Mouse (Mus musculus) C2C12 (cell line): ENCODE measurements around the gene Rgs9. TPM values are rescaled to one million over a fixed set of nuclear protein-coding genes. Genes with fewer than 3 reads are reported as not detected.

Source experiments
- H3K27me3 ChIP-seq: one replicate; pipeline ENCODE4 v1.6.1; 2011; ENCODE audit not compliant: control insufficient read depth, insufficient read depth, insufficient read length
- H3K36me3 ChIP-seq: one replicate; pipeline ENCODE4 v1.6.1; 2011; ENCODE audit not compliant: control insufficient read depth, insufficient read depth
- H3K4me3 ChIP-seq: one replicate; pipeline ENCODE4 v1.5.1; 2011; ENCODE audit warnings: mild to moderate bottlenecking, control low read depth; ENCODE audit not compliant: poor library complexity, insufficient read depth, severe bottlenecking
- H3K79me2 ChIP-seq: one replicate; pipeline ENCODE4 v1.6.1; 2011; ENCODE audit not compliant: control insufficient read depth, insufficient read depth
- H3K79me3 ChIP-seq: one replicate; pipeline ENCODE4 v1.6.1; 2011; ENCODE audit warnings: low read depth, control low read depth
- H3ac ChIP-seq: one replicate; pipeline ENCODE3; 2011; ENCODE audit warnings: low read depth; ENCODE audit not compliant: control insufficient read depth, insufficient read length
- CEBPB ChIP-seq: IDR thresholded peaks from one replicate; pipeline ENCODE4 v1.6.1; 2011; ENCODE audit warnings: low read depth, mild to moderate bottlenecking, control low read depth, moderate library complexity
- CTCF ChIP-seq: IDR thresholded peaks from one replicate; pipeline ENCODE4 v1.5.1; 2011; ENCODE audit not compliant: control insufficient read depth, insufficient read depth, insufficient read length
- FOSL1 ChIP-seq: IDR thresholded peaks from one replicate; pipeline ENCODE4 v1.8.0; 2011; ENCODE audit warnings: mild to moderate bottlenecking, low read length; ENCODE audit not compliant: poor library complexity, insufficient read depth, severe bottlenecking
- MAX ChIP-seq: IDR thresholded peaks from one replicate; pipeline ENCODE4 v1.6.1; 2011; ENCODE audit warnings: mild to moderate bottlenecking, control low read depth
- MYOD1 ChIP-seq: IDR thresholded peaks from one replicate; pipeline ENCODE4 v1.6.1; 2011; ENCODE audit warnings: low read depth; ENCODE audit not compliant: control insufficient read depth, insufficient read length
- MYOG ChIP-seq: IDR thresholded peaks from one replicate; pipeline ENCODE4 v1.6.1; 2011; ENCODE audit not compliant: control insufficient read depth, insufficient read length; ENCODE audit errors: extremely low read depth
- USF1 ChIP-seq: IDR thresholded peaks from one replicate; pipeline ENCODE4 v1.6.1; 2011; ENCODE audit warnings: low read depth, mild to moderate bottlenecking, control low read depth, moderate library complexity
- polyA plus RNA-seq: library from polyadenylated mRNA; unstranded; fragments of >200 nt; fragmentation: generic; extraction: Trizol; gene quantifications from one replicate; pipeline ENCODE4 v1.2.1, GENCODE M21; 2012; ENCODE audit warnings: missing spikeins

The Rgs9 gene
- polyA plus RNA-seq, 1 experiment, result 0.02 TPM

- Histone ChIP-seq H3K79me3 (no peaks in the 10 kb centered on the region), H3K4me3 (no peak overlapping the region)
- no peak for TF ChIP-seq USF1
- no peak for TF ChIP-seq FOSL1
- no peak for TF ChIP-seq CTCF
- TF ChIP-seq CEBPB, result no peak
- TF ChIP-seq MYOG, result no peak
- TF ChIP-seq MAX, result no peak
- TF ChIP-seq MYOD1, result no peak
Observed at GRCm38 (mm10) chr11:109269662-109270341, 28.1 kb downstream of the Rgs9 start.

GRCm38 (mm10) chr11:109269283-109269661 is 28.7 kb downstream of the Rgs9 start:
- Histone ChIP-seq H3ac (no peak overlapping the region), H3K79me3 (no peaks in the 10 kb centered on the region), H3K27me3 (no peaks in the 10 kb centered on the region), H3K79me2 (no peaks in the 10 kb centered on the region), H3K36me3 (no peaks in the 10 kb centered on the region), H3K4me3 (no peak overlapping the region)
- TF ChIP-seq MYOG (no peak), MYOD1 (no peak), FOSL1 (no peak), USF1 (no peak), CEBPB (no peak), CTCF (no peak), MAX (no peak)

More at GRCm38 (mm10) chr11:109269662-109270341, 28.1 kb downstream of the Rgs9 start:
- Histone ChIP-seq H3ac (no peak overlapping the region), H3K27me3 (no peaks in the 10 kb centered on the region), H3K79me2 (no peaks in the 10 kb centered on the region), H3K36me3 (no peaks in the 10 kb centered on the region)

GRCm38 (mm10) chr11:109266161-109266910 is 31.6 kb downstream of the Rgs9 start:
- TF ChIP-seq CTCF, result no peak
- no peak for TF ChIP-seq MYOD1
- TF ChIP-seq MYOG, result no peak
- no peak for TF ChIP-seq MAX
- no peak for TF ChIP-seq CEBPB
- TF ChIP-seq USF1, result no peak
- TF ChIP-seq FOSL1, result no peak
- Histone ChIP-seq H3K27me3 (no peaks in the 10 kb centered on the region), H3ac (no peak overlapping the region), H3K36me3 (no peaks in the 10 kb centered on the region), H3K4me3 (no peak overlapping the region), H3K79me2 (no peaks in the 10 kb centered on the region), H3K79me3 (no peaks in the 10 kb centered on the region)

DNA sequence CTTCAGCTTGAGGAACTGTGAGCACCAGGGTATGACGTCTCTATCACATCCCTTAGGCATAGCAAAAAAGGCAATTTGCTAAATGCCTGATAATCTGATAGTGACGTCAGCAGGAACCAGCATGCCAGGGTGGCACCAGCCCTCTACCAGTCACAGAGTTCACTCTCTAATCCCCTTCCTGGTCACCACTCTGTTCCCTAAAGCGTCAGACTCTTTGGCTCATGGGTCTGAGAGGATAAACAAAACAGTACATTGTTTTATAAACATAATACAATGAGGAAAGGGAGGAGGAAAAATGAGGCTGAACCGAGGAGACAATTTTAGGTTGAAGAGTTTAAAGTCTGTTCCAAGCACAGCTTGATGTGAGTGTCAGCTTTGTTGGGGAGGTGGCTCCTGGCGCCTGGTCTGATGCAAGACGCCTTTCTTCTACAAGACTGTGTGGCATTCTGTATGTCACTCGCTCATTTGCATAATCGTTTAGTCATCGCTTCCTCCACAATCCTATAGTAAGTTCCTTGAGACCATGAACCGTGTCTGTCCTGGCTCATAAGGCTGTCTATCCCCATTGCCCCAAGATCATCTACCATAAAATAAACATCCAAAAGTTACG is 33.7 kb downstream of the Rgs9 start:
- no peak for TF ChIP-seq MYOG
- no peak for TF ChIP-seq FOSL1
- TF ChIP-seq CTCF, result no peak
- TF ChIP-seq MAX, result no peak
- Histone ChIP-seq H3K36me3 (no peaks in the 10 kb centered on the region), H3K4me3 (no peak overlapping the region), H3K27me3 (no peaks in the 10 kb centered on the region), H3K79me2 (no peaks in the 10 kb centered on the region), H3ac (no peak overlapping the region), H3K79me3 (no peaks in the 10 kb centered on the region)

DNA sequence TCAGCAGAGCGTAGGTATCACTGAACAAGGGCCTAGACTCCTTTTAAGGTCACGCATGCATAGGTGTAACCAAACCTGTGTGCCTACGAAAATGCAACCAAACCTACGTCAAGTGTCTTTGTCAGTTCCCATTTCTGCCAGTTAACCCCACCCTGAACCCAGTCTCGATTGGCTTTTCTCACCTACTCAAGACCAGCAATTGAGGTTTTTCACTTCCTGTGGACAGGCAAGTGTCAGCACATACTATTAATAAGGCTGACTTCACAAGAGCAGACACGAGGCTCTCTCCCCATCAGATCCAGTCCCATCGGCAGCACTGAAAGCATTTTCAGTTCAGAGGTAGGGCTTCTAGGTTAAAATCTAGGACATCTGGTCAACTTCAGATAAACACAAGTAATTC is 37.4 kb downstream of the Rgs9 start:
- H3K79me2 ChIP-seq, result no peaks in the 10 kb centered on the region
- no peak overlapping the region for H3ac ChIP-seq
- no peaks in the 10 kb centered on the region for H3K27me3 ChIP-seq
- TF ChIP-seq MYOG (no peak), MAX (no peak), MYOD1 (no peak), CEBPB (no peak), FOSL1 (no peak), USF1 (no peak), CTCF (no peak)
- H3K36me3 ChIP-seq, result no peaks in the 10 kb centered on the region
- H3K4me3 ChIP-seq, result no peak overlapping the region
- no peaks in the 10 kb centered on the region for H3K79me3 ChIP-seq
